Mouse (Mus musculus) ES-E14 (cell line): Measurements from ENCODE around the gene Pccb.

ENCODE experiments used
- CHD2 ChIP-seq: IDR thresholded peaks from 2 replicates; pipeline ENCODE4 v1.6.1; 2014; ENCODE audit warnings: mild to moderate bottlenecking, low read depth, low read length, inconsistent platforms
- HCFC1 ChIP-seq: IDR thresholded peaks from 2 replicates; pipeline ENCODE4 v1.6.1; 2012; ENCODE audit warnings: low read length, inconsistent platforms, borderline replicate concordance; ENCODE audit not compliant: insufficient read depth
- ZC3H11A ChIP-seq: IDR thresholded peaks from 2 replicates; pipeline ENCODE4 v1.6.1; 2012; ENCODE audit warnings: low read depth, mild to moderate bottlenecking, inconsistent platforms, low read length, borderline replicate concordance
- ZNF384 ChIP-seq: IDR thresholded peaks from 2 replicates; pipeline ENCODE4 v1.6.1; 2012; ENCODE audit warnings: low read depth, low read length, inconsistent platforms

DNA sequence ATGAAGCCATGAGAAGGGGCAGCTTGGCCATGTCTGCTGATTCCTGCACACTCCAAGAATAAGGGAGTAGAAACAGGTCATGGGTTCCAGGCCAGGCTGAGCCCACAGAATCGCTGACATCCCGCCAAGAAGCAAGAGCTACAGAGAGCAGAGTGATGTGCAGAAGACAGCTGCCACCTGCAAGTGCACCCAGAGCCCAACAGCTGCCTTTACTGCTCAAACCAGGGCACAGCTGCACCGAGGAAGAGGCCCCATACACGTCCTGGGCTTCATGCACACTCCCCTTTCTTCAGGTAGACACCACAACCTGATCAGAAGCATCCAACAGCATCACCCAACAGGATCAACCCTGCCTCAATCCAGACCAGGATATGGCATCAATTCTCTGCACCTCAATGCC is 40.8 kb downstream of the Pccb start:
- TF ChIP-seq CHD2 = no peak
- no peak for TF ChIP-seq ZNF384
- TF ChIP-seq HCFC1 = no peak
- TF ChIP-seq ZC3H11A = no peak
